Mouse (Mus musculus) mouse embryonic stem cell (cell line): ENCODE results near the gene St5.

Source experiments
- in situ Hi-C, 2 experiments: fragments of 300-500 bp; cut with MboI; formaldehyde crosslinking; loops; 1 replicate in 1 of 2; 3 replicates in 1 of 2; pipeline ENCODE4 v1.14.3; 2019 to 2020; ENCODE audit warnings: low sequenced_read_pairs in 2 of 2, low pct_unique_long_range_greater_than_20kb in 1 of 2, mixed read lengths in 1 of 2; ENCODE audit not compliant: unreplicated experiment in 1 of 2

The St5 gene

DNA sequence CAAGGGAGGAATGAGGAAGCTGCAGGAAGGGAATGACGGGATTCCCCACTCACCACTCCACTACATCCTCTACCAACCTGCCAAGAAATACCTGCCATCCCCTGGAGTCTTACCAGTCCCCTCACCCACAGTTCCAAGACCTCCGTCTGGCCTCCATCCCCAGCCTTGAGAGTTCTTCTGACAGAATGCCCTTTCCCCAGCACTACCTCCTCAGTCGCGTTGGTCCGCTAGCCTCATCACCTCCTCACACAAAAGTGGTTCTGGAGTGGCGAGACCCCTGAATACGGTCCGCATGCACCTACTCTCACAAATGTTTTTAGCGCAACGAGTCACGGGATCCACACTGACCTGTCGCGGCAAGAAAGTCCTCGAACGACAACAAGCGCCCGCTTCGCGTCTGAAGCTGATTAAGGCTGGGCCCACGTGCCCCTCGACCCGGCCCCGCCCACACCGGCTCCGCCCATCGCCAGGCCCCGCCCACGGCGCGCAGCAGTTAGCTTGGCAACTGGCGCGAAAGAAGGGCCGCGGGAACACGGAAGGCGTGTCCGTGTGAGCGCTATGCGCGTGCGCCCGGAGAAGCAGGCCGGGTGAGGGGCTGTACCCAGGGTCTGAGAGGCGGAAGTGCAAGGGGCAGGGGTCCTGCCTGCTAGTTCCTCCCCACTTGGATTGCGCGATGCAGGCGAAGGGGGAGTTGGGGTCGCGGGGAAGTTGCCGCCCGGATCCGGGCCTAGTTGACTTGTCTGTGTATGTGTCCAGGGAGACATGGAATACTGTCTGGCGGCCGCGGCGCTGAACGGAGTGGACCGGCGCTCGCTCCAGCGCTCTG lies at the start of gene St5, which contains the start of gene Akip1:
Gene St5, minus strand, starts transcription at position 416 of the 826 bp plus-strand sequence.
Gene Akip1, plus strand, starts transcription at position 501 of the 826 bp plus-strand sequence.
- in situ Hi-C loops = no loop called here

DNA sequence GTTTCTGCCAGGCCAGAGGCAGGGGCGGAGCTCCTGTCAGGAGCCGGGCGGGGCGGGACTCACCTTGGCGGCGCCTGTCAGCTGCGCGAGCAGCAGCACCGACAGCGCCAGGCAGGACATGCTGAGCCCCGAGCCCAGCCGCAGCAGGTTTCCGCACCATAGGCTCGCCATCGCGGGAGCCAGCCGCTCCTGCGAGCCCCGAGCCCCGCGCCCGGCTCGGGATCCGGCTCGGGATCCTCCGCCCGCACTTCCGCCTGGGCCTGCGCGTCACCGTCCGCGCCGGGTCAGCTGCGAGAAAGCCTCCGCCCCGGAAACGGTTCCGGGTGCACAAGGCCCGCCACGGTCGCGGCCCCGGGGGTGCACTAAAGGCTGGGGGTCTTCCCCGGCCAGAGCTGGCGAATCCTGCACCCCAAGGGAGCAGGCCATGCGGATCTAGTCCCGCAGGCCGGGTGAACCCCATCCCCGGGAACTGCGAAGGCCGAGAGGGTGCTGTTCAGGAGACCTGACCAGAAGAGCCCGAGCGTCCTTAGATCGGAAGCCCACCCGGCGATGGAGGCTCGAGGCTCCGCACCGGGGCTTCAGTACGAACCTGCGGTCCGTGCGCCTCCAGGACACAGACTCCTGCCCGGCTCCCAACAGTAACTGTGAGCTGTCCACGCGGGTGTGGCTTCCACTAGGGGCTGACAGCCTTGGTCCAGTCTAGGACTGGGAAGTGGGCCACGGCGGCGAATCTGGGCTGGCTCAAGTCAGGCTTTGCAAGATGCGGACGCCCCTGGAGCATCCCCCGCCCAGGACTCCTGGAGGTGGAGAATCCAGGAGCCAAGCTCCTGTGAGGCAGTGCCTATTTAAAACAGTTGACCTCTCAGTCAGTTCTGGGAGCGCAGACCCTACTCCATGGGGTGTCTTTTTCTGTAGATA lies 48.9 kb upstream of the St5 start, which contains the start of gene Tmem9b:
Gene Tmem9b, minus strand, starts transcription at position 868 of the 918 bp plus-strand sequence.
- in situ Hi-C loops = no loop called here

DNA sequence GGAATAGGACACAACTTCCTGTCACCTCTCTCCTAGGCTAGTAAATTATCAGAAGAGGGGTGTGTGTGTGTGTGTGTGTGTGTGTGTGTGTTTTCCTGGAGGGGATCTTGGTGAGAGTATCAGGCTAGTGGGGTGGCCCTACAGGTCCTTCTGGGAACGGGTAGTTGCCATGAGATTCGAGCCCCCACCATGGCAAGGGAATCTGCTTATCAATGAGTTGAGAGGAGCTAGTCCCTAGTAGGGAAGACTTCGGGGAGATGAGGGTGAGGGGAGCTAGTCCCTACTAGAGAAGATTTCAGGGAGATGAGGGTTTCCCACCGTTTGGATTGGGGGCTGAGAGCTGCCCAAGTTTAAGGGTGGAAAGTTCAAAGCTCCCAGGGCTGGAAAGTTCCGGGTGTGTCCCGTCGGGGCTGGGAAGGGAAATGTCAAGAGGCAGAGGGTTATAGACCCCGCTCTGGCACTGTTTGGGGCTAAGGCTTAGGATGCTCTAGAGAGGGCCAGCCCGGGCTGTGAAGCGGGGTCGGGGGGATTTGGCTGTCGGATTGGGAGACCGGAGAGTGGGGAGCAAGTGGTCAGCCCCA lies 48.1 kb upstream of the St5 start:
- in situ Hi-C loops = no loop called here

DNA sequence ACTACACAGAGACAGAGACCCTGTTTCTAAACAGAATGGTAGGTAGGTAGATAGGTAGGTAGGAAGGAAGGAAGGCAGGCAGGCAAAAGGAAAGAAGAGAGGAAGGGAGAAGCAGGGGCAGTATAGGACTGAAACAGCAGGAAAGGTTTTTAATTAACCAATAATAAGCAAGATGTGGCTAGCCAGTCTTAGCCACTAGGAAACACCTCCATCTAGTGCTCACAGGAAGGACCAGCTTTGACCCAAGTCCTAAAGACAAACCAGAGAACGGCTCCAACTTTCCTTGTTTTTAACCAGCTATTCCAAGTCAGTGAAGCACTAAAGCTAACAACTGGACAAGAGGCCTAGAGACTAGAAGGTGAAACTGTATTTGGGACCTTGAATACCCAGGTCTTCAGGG lies 44.3 kb upstream of the St5 start:
- in situ Hi-C loops = no loop called here

DNA sequence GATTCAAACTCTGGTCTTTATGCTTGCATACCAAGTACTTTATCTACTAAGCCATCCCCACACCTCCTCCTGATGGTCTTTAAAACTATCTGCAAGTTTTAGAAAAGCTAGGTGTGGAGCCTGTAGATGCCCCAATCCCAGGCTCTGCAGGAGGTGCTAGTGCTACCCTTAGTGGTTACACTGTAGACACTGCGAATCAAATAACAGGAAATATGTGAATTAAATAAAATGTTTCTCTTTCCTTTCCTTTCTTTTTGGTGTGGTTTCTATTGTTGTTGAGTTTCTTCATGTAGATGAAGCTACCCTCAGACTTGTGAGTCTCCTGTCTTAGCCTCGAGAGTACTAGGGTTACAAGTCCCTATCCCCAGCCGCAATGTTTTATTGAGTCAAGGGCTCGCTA lies 38.3 kb upstream of the St5 start:
- in situ Hi-C loops = no loop called here

DNA sequence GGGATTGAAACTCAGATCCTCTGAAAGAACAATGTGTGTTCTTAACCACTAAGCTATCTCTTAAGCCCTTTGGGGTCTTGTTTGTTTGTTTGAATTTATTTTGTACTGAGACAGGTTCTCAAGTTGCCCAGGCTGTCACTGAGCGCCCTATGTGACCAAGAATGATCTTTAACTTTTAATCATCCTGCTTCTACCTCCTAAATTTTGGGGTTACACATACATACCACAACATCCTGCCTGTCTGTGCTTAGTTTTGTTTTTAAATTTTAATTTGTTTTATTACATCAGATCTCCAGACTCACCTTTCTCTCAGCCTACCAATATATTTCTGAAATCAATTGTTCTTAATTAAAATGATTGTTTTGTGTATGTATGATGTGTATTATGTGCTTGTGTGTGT lies 37.7 kb upstream of the St5 start:
- in situ Hi-C loops = no loop called here

DNA sequence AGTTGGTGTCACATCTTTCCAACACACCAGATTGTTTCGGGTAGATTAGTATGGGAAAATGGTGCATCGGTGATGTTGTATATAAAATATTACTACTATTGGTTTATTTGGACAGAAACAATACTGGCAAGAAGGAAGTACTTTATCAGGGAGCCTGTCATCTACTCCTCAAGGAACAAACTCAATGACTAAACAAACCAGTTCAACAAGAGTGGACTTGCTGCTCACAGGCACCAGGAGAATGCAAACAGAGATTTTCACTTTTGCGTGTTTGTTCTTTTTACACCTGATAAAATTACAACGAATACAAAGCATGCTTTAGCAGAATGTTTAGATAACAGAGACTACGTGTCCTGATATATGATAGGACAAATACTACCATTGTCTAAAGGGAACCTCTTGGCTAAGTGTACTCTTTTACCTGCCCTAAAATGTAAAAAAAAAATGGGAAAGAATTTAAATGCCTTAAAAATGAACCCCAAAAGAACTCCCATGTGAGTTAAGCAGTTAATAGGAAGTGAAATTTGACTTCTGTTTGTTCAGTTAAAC lies 36.5 kb upstream of the St5 start:
- in situ Hi-C loops = no loop called here

DNA sequence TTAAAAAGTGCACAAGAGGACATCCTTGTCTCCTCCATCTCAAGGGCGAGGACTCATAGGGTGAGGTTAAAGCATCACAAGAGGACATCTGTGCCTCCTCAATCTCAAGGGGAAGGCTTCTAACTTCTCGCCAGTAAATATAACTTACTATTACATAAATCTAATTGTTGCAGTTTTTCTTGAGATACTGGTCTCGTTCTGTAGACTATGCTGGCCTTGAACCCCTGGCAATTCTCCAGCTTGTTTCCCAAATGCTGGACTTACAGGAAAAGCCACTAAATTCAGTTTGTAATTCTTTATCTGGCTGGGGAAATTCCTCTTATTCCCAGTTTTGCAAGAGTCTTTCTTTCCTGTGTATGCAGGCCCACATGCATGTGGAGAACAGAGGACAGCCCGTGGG lies 31.4 kb upstream of the St5 start:
- in situ Hi-C loops = no loop called here

DNA sequence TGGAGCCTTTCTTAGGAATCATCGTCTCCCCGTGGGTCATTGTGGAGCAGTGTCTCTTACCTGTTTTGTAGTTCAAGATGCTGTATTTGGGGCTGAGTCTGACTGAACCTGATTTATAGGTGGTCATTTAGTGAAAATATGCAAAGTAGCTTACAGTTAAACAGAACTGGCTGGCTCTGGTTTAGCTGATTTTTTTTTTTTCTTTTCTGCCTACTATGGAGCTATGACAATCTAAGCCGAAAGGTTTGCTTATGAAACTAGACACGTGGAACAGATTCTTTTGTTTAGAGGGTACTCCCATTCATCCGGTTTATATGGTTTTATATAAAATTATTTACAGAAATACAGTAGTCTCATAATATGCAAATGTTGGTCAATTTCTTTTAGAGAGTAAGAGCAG lies 28.2 kb upstream of the St5 start, which contains the start of gene Ascl3:
Gene Ascl3, minus strand, starts transcription at position 101 of the 400 bp plus-strand sequence.
- in situ Hi-C loops = no loop called here

DNA sequence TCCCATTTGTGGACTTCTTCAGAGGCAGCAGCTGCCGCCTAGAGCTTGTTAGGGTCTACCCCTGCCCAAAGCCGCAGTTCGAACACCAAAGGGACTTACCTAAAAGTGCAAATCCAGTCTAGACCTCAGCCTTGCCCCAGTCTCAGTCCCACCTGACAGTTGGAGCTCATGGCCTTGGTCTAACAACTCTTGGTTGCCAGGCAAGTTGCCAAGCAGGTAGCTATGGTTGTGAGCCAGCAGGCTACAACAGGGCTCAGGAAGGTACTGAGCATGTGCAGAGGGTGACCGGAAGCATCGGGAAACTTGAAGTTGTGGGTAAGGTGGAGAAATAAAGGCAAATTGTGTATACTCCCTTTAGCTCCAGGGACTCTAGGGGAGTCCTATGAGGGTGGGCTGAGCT lies 20.3 kb upstream of the St5 start, which contains the start of gene BC051019:
Gene BC051019, minus strand, starts transcription at position 154 of the 400 bp plus-strand sequence.
- in situ Hi-C loops = no loop called here

DNA sequence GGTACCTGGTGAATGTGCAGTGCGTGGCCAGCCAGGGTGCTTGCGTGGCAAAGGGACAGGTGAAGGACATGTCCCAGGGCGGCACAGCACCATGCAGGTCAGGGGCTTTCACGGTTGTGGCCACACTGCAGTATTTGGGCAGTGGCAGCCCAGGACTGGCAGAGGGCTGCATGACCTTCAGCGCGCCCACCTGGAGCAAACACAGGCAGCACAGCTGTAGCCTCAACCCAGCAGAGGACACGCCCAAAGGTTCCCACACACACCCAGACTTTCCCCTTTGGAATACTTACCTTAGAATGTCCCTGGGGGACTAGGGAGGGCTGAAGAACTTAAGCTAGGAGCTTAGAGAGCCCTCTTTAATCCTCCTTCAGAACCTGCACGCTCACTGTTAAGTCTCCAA lies 19.7 kb upstream of the St5 start:
- in situ Hi-C loops = no loop called here

DNA sequence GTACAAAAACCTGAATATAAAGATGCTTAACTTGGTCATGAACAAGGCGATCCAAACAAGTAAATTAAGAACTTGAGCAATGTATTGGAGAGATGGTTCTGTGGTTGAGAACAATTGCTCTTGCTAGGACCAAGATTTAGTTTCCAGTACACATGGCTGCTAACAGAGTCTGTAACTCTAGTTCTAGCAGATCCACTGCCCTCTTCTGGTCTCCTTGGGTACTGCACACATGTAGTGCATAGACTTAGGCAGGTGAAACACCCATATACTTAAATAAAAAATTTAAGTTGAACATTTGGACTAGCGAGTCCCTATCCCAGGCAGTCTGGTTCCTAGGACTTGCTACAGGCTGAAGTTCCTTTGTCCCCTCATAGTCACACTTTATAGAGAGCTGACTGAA lies 19.2 kb upstream of the St5 start:
- in situ Hi-C loops = no loop called here

DNA sequence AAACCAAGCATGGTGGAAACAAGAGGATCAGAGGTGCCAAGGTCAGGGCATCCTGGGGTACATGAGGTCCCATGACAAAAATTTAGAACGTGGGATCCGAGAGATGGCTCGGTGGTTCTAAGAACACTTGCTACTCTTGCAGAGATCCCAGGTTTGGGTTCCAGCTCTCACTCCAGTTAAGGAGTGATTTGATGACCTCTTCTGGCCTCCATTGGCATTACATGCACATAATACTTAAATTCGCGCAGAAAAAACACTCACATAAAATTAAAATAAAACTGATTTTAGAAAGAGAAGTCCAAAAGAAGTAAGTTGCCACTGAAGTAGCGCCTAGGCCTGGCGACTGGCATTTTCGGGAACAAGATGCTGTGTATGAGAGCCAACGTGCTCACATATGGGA lies 15.9 kb upstream of the St5 start:
- in situ Hi-C loops = loop anchor here in 1 of 2 experiments (10.0 kb wide), 1 partner anchor 174 kb away; no protein-coding TSS in a partner anchor

DNA sequence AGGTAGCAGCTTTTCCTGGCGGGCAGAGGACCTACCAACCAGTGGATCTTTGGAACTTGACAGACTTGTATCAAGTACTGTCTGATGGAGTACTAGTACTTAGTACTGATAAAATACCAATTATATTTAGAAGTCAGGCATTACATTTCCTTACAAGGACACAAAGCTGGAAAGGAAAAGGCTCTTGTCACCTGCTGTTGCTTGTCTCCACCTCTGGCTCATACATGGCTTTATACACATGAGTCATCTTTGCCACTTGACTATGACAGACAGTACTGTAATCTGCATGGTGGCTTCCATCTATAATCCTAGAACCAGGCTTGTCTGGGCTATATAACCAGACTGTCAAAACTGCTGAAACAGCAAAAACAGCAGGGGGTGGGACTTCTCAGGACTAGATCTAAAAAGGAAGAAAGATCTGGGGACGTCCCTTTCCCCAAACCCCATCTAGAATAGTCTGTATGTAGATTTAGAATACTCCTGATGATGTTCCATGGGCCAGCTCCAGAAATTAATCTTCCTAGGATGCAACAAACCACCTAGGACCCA lies 10.1 kb upstream of the St5 start:
- in situ Hi-C loops = loop anchor here in 1 of 2 experiments (10.0 kb wide), 1 partner anchor 169 kb away; no protein-coding TSS in a partner anchor

DNA sequence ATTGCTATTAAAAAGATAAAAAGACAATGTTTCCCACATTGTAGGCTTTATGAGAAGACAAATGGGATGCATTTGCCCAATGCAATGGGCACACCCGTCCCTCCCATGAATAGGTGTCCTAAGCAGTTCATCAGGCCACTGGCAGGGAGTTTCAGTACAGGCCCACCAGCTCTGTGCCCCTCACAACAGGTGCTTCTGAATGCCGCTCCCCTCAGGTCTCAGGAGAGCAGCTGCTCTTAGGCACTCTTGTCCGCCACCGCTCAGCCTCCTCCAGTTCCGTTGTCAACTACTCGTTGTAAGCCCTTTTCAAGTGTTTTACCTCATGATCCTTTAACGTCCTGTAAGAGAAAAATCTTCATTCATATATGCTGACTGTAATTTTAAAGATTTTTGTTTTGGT lies 8.8 kb upstream of the St5 start:
- in situ Hi-C loops = loop anchor here in 1 of 2 experiments (10.0 kb wide), 1 partner anchor 167 kb away; no protein-coding TSS in a partner anchor

DNA sequence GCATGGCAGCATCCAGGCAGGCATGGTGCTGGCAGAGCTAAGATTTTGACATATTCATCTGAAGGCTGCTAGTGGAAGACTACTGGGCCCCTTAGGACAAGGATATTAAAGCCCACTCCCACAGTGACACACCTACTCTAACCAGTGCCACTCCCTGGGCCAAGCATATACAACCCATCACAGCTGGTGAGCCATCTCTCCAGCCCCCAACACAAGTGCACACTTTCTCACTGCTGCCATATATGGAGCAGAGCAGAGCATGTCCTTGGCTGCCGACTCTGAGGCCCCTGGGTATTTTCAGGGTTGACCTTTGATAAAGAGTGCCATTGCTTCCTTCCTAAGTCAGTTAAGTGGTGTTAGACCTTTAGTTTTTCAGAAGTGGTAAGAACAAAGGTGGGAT lies 6.7 kb upstream of the St5 start:
- in situ Hi-C loops = loop anchor here in 1 of 2 experiments (10.0 kb wide), 1 partner anchor 165 kb away; no protein-coding TSS in a partner anchor

DNA sequence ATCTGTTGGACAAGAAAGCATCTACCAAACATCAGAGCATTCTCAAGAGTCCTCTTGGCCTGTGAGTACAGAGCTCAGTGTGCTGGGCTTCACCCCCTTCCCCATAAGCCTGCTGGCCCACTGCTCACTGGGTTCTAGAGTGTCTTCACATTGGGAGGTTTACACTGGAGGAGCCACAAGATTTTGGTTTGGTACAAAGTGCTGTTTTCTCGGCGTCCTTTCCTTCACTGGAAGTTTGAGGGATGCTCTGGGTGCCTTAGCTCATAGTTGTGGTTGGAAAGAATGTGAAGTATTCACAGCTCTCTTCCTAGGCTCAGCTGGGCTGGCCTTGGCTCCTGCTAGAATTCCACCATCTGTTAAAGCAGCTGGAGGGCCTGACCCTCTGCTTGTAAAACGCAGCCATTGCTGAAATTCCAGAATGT lies 5.6 kb upstream of the St5 start:
- in situ Hi-C loops = no loop called here
